Mouse (Mus musculus): ENCODE results near the gene Dnah12. TPM values are rescaled to one million over a fixed set of nuclear protein-coding genes. Genes with fewer than 3 reads are reported as not detected.

Dnah12 gene
- total RNA-seq, 2 experiments from 2014 or later: 0.16 to 0.20 TPM

Small RNA genes lying within 50 kb of the gene (microRNA-seq; reads per million reads assigned to microRNA genes)
- 1.3 reads per million for gene Mir7672

Other genes with a start within 250 kb of the Dnah12 start
- gene Slmap, start 158.3 kb upstream of the Dnah12 start, total RNA-seq (2021): 100 to 1,000 TPM; 111 to 116 TPM
- gene Dennd6a, start 119.4 kb upstream of the Dnah12 start, total RNA-seq (2021): 10 to 100 TPM; 23.6 to 26.7 TPM
- 100 to 1,000 TPM; 108 TPM for gene Arf4, start 55.2 kb upstream of the Dnah12 start, total RNA-seq (2021)
- gene Pde12, start 23.4 kb upstream of the Dnah12 start, total RNA-seq (2021): 1 to 10 TPM; 8.2 to 8.7 TPM
- under 1 TPM in 1 of 2 experiments, not detected in 1; 0.22 TPM for gene Asb14, start 201.3 kb downstream of the Dnah12 start, total RNA-seq (2021)